Comparison of ENCODE assay signal across 8 mouse cellular contexts in the genomic region with DNA sequence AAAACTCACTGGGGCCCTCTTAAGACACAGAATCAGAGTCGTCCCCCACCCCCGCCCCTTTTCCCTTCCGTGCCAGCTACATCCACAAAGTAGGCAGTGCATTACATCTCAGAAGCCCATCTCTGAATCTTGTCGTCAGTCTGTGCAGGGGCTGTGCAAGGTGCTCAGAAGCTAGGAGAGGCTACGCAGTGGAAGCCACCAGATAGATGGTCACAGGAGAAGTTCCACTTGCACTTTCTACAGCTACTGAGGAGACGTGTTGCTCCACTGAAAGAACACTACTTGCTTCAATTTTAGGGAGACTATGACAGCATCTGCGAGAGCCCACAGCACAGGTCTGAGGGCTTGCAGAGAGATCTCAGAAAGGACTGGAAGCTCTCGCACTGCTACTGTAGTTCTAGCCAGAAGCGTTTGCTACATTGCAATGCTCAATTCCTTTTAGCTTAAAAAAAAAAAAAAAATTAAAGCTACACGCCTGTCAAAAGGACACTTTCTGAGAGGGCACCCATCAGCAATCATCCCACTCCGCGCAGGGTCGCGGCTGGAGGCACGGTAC. TPM values are rescaled to one million over a fixed set of nuclear protein-coding genes. Genes with fewer than 3 reads are reported as not detected.
DNase-seq lines count a peak whose midpoint lies in the region; ATAC-seq and TF ChIP-seq lines count a peak whose summit lies in the region.

No protein-coding gene starts in this region.

- DNase-seq in left cerebral cortex, adult 2 months (ENCODE audit: extremely low spot score in 1 of 2, low spot score in 2 of 2): no peak
- no peak for DNase-seq in left cerebral cortex, adult 11 months (ENCODE audit: low spot score)
- DNase-seq in natural killer cell, adult 2 months (ENCODE audit: low spot score in 2 of 2): no peak
- DNase-seq in ovary, postnatal 36 days (ENCODE audit: low spot score): no peak

- intact Hi-C loops in left cerebral cortex, adult 2 months (cut with DNase I): loop anchor here (5.0 kb wide), 1 partner anchor 177 kb away; no protein-coding TSS in a partner anchor

- 1% methylated on average over 15 of the region's 15 CpGs for WGBS in forebrain, embryonic 16.5 days
- WGBS in liver, embryonic 12.5 days (ENCODE audit: insufficient replicate concordance): 5% methylated on average over 15 of the region's 15 CpGs
- WGBS in small intestine, adult 2 months: 12% methylated on average over 15 of the region's 15 CpGs

- H3K9ac ChIP-seq in forebrain, embryonic 16.5 days (replicated peaks; ENCODE audit: low read depth, low read length): peak overlapping the region; percentile 91
- H3K9ac ChIP-seq in liver, embryonic 12.5 days: peak overlapping the region; percentile 55

- no peak for TF ChIP-seq CTCF in left cerebral cortex, adult 2 months (IDR thresholded peaks at IDR 0.05)
- TF ChIP-seq CTCF in bone marrow macrophage, adult 2 months (IDR thresholded peaks at IDR 0.05; ENCODE audit: low read depth, low read length): no peak
- no peak for TF ChIP-seq CTCF in small intestine, adult 2 months (IDR thresholded peaks at IDR 0.05; ENCODE audit: extremely low read depth, insufficient read length, insufficient replicate concordance, low read depth, low read length)

- H3K4me1 ChIP-seq in bone marrow macrophage, adult 2 months (ENCODE audit: control insufficient read depth, insufficient read depth, low read length): peaks cover 3% of the 10 kb centered on the region
- H3K4me1 ChIP-seq in forebrain, embryonic 16.5 days (replicated peaks; ENCODE audit: control insufficient read depth, insufficient read depth, low read length): peaks cover 18% of the 10 kb centered on the region
- peaks cover 26% of the 10 kb centered on the region for H3K4me1 ChIP-seq in liver, embryonic 12.5 days
- H3K4me1 ChIP-seq in small intestine, adult 2 months (ENCODE audit: control insufficient read depth, insufficient read depth, insufficient read length, low read length): no peaks in the 10 kb centered on the region

- peak overlapping the region; percentile 93 for H3K4me2 ChIP-seq in forebrain, embryonic 16.5 days (ENCODE audit: low read length)
- H3K4me2 ChIP-seq in liver, embryonic 12.5 days: peak overlapping the region; percentile 87

- ATAC-seq in forebrain, embryonic 16.5 days: peak; percentile 16
- ATAC-seq in liver, embryonic 12.5 days: no peak

- H3K36me3 ChIP-seq in forebrain, embryonic 16.5 days (ENCODE audit: control insufficient read depth, insufficient read depth): no peaks in the 10 kb centered on the region
- no peaks in the 10 kb centered on the region for H3K36me3 ChIP-seq in liver, embryonic 12.5 days
- no peaks in the 10 kb centered on the region for H3K36me3 ChIP-seq in small intestine, adult 2 months (ENCODE audit: control insufficient read depth, insufficient read depth, low read length)

- H3K27me3 ChIP-seq in forebrain, embryonic 16.5 days (replicated peaks; ENCODE audit: control insufficient read depth, insufficient read depth, low read length): no peaks in the 10 kb centered on the region
- peaks cover 37% of the 10 kb centered on the region for H3K27me3 ChIP-seq in liver, embryonic 12.5 days (replicated peaks)
- H3K27me3 ChIP-seq in small intestine, adult 2 months (ENCODE audit: control insufficient read depth, insufficient read depth, low read length): 0 out of 2 replicates have a peak, but pooled peaks cover 6% of the 10 kb centered on the region

- no peaks in the 10 kb centered on the region for H3K9me3 ChIP-seq in forebrain, embryonic 16.5 days (ENCODE audit: control insufficient read depth, low read length)
- no peaks in the 10 kb centered on the region for H3K9me3 ChIP-seq in liver, embryonic 12.5 days (replicated peaks)

- peak overlapping the region; percentile 62 for H3K27ac ChIP-seq in left cerebral cortex, adult 2 months
- H3K27ac ChIP-seq in bone marrow macrophage, adult 2 months (ENCODE audit: insufficient read depth, low read depth, low read length): no peak overlapping the region
- peak overlapping the region; percentile 85 for H3K27ac ChIP-seq in forebrain, embryonic 16.5 days (ENCODE audit: low read length)
- no peak overlapping the region for H3K27ac ChIP-seq in liver, embryonic 12.5 days
- H3K27ac ChIP-seq in small intestine, adult 2 months (ENCODE audit: insufficient read depth, low read depth, low read length): no peak overlapping the region

- peak overlapping the region; percentile 74 for H3K4me3 ChIP-seq in left cerebral cortex, adult 2 months
- peak overlapping the region; percentile 100 for H3K4me3 ChIP-seq in bone marrow macrophage, adult 2 months (ENCODE audit: insufficient read depth, low read length)
- H3K4me3 ChIP-seq in forebrain, embryonic 16.5 days (replicated peaks; ENCODE audit: low read length): peak overlapping the region; percentile 90
- H3K4me3 ChIP-seq in liver, embryonic 12.5 days: peak overlapping the region; percentile 84
- peak overlapping the region; percentile 97 for H3K4me3 ChIP-seq in small intestine, adult 2 months (ENCODE audit: low read depth, low read length)

- TF ChIP-seq POLR2A in bone marrow macrophage, adult 2 months (IDR thresholded peaks at IDR 0.05; ENCODE audit: borderline replicate concordance, low read depth, low read length): no peak
- no peak for TF ChIP-seq POLR2A in small intestine, adult 2 months (IDR thresholded peaks at IDR 0.05; ENCODE audit: low read depth, low read length)

RNA-seq across cellular contexts. Expression of a gene that starts 0.8 kb away (rescaled TPM):
- 10 to 100 TPM; 82.7 to 89.2 TPM for total RNA-seq in left cerebral cortex, adult 2 months (2021)
- 43.8 and 45.7 TPM in 2 replicates for polyA plus RNA-seq in bone marrow macrophage, adult 2 months (2012; ENCODE audit: insufficient read depth, insufficient read length, missing spikeins)
- 77.5 and 84.3 TPM in 2 replicates for polyA plus RNA-seq in forebrain, embryonic 16.5 days (2015; fragmentation: Nextera tagmentation; extraction: Ambion mirVana)
- polyA plus RNA-seq in liver, embryonic 12.5 days (2016; fragmentation: Nextera tagmentation; extraction: Ambion mirVana): 51.9 and 53.0 TPM in 2 replicates
- 1.2 and 3.5 TPM in 2 replicates for polyA plus RNA-seq in small intestine, adult 2 months (2012; rRNA removed)

Comparison
In these comparisons a context has a peak if more than half of its experiments do, and no peak if none do; other contexts are left out.
1. H3K27ac ChIP-seq: peak in left cerebral cortex, adult 2 months (single experiment) and forebrain, embryonic 16.5 days (single experiment); none in bone marrow macrophage, adult 2 months (single experiment), liver, embryonic 12.5 days (single experiment) and small intestine, adult 2 months (single experiment).
2. RNA of a gene that starts 0.8 kb away (polyA plus RNA-seq): 77.5 to 84.3 TPM in forebrain, embryonic 16.5 days, 51.9 to 53.0 TPM in liver, embryonic 12.5 days and 43.8 to 45.7 TPM in bone marrow macrophage, adult 2 months; 1.2 to 3.5 TPM in small intestine, adult 2 months; every median in the first group is over 10 times any median in the second.
3. Peak in every context shown above with its lines, with median percentiles within 50 percentile points of each other: H3K4me3 ChIP-seq.